Mouse (Mus musculus): ENCODE data around the gene Zfp523. TPM values are rescaled to one million over a fixed set of nuclear protein-coding genes. Genes with fewer than 3 reads are reported as not detected.

Gene Zfp523
- 12.8 TPM for polyA plus RNA-seq (2017; shearing (Covaris generic))

GRCm38 (mm10) chr17:28176775-28177539 is at the start of gene Zfp523:
TSS of gene Zfp523 (plus strand) at chr17:28177129.

GRCm38 (mm10) chr17:28141771-28142699 is 34.9 kb upstream of the Zfp523 start, which contains the start of gene Scube3:
TSS of gene Scube3 (plus strand) at chr17:28142141.

GRCm38 (mm10) chr17:28207591-28208313 is 30.8 kb downstream of the Zfp523 start, which contains the start of gene Def6:
TSS of gene Def6 (plus strand) at chr17:28207778.

GRCm38 (mm10) chr17:28232475-28233060 is 55.6 kb downstream of the Zfp523 start, which contains the start of gene Ppard:
TSS of gene Ppard (plus strand) at chr17:28232700.

Other genes with a start within 250 kb of the Zfp523 start
- 0.95 TPM for gene Tcp11, start 96.5 kb upstream of the Zfp523 start, polyA plus RNA-seq (2017; shearing (Covaris generic))
- gene Scube3, start 35.0 kb upstream of the Zfp523 start, polyA plus RNA-seq (2017; shearing (Covaris generic)): not detected
- 249 TPM for gene Def6, start 30.6 kb downstream of the Zfp523 start, polyA plus RNA-seq (2017; shearing (Covaris generic))
- 2.8 TPM for gene Ppard, start 55.6 kb downstream of the Zfp523 start, polyA plus RNA-seq (2017; shearing (Covaris generic))
- gene Fance, start 136.4 kb downstream of the Zfp523 start, polyA plus RNA-seq (2017; shearing (Covaris generic)): 39.3 TPM
- gene Rpl10a, start 151.3 kb downstream of the Zfp523 start, polyA plus RNA-seq (2017; shearing (Covaris generic)): 355 TPM
- gene Tead3, start 173.7 kb downstream of the Zfp523 start, polyA plus RNA-seq (2017; shearing (Covaris generic)): 0.37 TPM
- gene Tulp1, start 188.1 kb downstream of the Zfp523 start, polyA plus RNA-seq (2017; shearing (Covaris generic)): 0.32 TPM

Measured in CD4-positive, CD25-positive, alpha-beta regulatory T cell (primary cell).